Mouse (Mus musculus) embryonic fibroblast, embryonic 13.5 days (primary cell): ENCODE measurements at regions not wholly inside any gene's neighbourhood (a gene's known extent, or its start where the extent isn't known, plus 50 kb on each side); places are given as distances from the start of the nearest gene placed in this dataset.

ENCODE experiments used
- CTCF ChIP-seq: IDR thresholded peaks from 2 replicates; pipeline ENCODE4 v1.5.1; 2011; ENCODE audit warnings: mild to moderate bottlenecking, control low read depth, low read length, moderate library complexity, borderline replicate concordance; ENCODE audit not compliant: insufficient read depth
- POLR2A ChIP-seq: IDR thresholded peaks from 2 replicates; pipeline ENCODE4 v1.6.1; 2011; ENCODE audit warnings: low read depth, mild to moderate bottlenecking, control low read depth, low read length, moderate library complexity

- TF ChIP-seq CTCF (no peak), POLR2A (no peak)
These were observed 123.9 kb upstream of the Adgra3 start for GRCm38 (mm10) chr5:50182721-50183120.
